Mouse (Mus musculus) gastrocnemius, postnatal 25 days (tissue): ENCODE results near the gene Elavl3. TPM values are rescaled to one million over a fixed set of nuclear protein-coding genes. Genes with fewer than 3 reads are reported as not detected.

Experiments
- total RNA-seq, 2 experiments: library from RNA; stranded (reverse); gene quantifications; 1 replicate in 1 of 2; 2 replicates in 1 of 2; pipeline ENCODE4 v1.2.3; 2021

Elavl3 gene
- total RNA-seq, 2 experiments from 2014 or later, result 0.11 TPM; not detected in 1

Other genes starting within 250 kb of the Elavl3 start
- gene Angptl8, start 216.5 kb downstream of the Elavl3 start, total RNA-seq, result under 1 TPM in 1 of 2 experiments, not detected in 1; 0.43 TPM
- 10 to 100 TPM; 10.7 to 14.7 TPM for gene Dock6, start 199.4 kb downstream of the Elavl3 start, total RNA-seq
- gene Rab3d, start 133.8 kb downstream of the Elavl3 start, total RNA-seq, result 1 to 10 TPM; 3.4 to 6.0 TPM
- gene Ccdc159, start 124.6 kb downstream of the Elavl3 start, total RNA-seq, result under 1 TPM; 0.38 to 0.51 TPM
- gene Tmem205, start 124.5 kb downstream of the Elavl3 start, total RNA-seq, result 10 to 100 TPM in 1 of 2 experiments, 1 to 10 TPM in 1; 8.6 to 14.6 TPM
- gene Plppr2, start 115.0 kb downstream of the Elavl3 start, total RNA-seq, result under 1 TPM; 0.56 to 0.83 TPM
- 1 to 10 TPM; 1.6 to 2.7 TPM for gene Swsap1, start 96.3 kb downstream of the Elavl3 start, total RNA-seq
- gene Epor, start 88.5 kb downstream of the Elavl3 start, total RNA-seq, result under 1 TPM; 0.20 to 0.59 TPM
- under 1 TPM; 0.33 to 0.83 TPM for gene Rgl3, start 62.6 kb downstream of the Elavl3 start, total RNA-seq
- not detected for gene Ccdc151, start 49.4 kb downstream of the Elavl3 start, total RNA-seq
- gene Prkcsh, start 49.2 kb downstream of the Elavl3 start, total RNA-seq, result 10 to 100 TPM; 24.1 to 35.3 TPM
- gene Gm49318, start 19.2 kb upstream of the Elavl3 start, total RNA-seq, result not detected
- 1 to 10 TPM; 2.5 to 2.6 TPM for gene Zfp653, start 19.4 kb upstream of the Elavl3 start, total RNA-seq
- 10 to 100 TPM; 79.5 to 83.6 TPM for gene Ecsit, start 33.4 kb upstream of the Elavl3 start, total RNA-seq
- 1 to 10 TPM; 4.2 to 8.1 TPM for gene Cnn1, start 47.2 kb upstream of the Elavl3 start, total RNA-seq
- gene Elof1, start 65.1 kb upstream of the Elavl3 start, total RNA-seq, result 10 to 100 TPM; 36.5 to 38.9 TPM
- 1 to 10 TPM in 1 of 2 experiments, under 1 TPM in 1; 0.77 to 8.8 TPM for gene Acp5, start 83.7 kb upstream of the Elavl3 start, total RNA-seq
- gene Pigyl, start 104.8 kb upstream of the Elavl3 start, total RNA-seq, result 10 to 100 TPM; 30.9 to 31.9 TPM
- under 1 TPM in 1 of 2 experiments, not detected in 1; 0.11 TPM for gene Zfp872, start 136.1 kb upstream of the Elavl3 start, total RNA-seq
- gene Zfp809, start 173.7 kb upstream of the Elavl3 start, total RNA-seq, result 1 to 10 TPM; 6.6 to 7.9 TPM
- gene Zfp599, start 207.9 kb upstream of the Elavl3 start, total RNA-seq, result not detected